ENCODE assay signal across 27 mouse cellular contexts in the genomic region with DNA sequence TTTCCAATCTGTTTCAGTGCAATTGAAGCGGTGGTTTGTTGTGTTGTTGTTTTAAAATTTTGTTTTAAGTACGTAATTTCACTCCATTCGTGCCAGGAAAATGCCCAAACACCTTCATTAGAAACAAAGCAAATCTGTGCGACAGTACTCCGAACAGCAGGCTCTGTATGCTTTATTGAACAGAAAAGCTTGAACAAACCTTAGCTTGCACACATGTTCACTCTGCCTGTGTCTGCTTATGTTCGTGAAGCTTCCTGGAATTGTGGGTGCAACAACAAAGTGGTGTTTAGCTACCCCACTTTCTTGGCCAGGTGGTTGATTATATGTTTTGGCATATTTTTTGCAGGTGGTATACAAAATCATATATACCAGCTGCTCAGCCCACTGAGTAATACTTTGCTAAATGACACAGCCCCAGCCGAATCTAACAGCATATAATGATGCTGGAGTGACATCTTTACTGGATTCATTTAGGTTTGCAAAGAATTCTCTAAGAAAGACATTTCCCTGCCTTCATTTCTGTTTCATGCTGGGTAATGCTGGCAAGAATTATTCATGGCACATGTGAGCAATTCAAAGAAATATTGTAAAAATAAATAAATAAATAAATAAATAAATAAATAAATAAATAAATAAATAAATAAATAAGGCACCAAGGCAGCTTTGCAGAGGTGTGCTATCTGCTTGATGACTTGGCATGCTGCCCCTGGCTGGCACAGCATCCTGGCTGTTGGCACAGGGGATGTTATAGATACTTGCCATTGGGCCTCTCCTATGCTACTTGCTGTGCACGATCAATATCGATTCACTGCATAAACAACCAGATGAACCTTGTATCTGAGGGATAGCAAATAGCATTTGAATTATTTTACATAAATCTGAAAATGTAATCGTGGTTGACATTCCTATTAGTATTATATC.
DNase-seq lines count a peak whose midpoint lies in the region; ATAC-seq and TF ChIP-seq lines count a peak whose summit lies in the region.
"Had no signal": no experiment of that assay in that cellular context is flagged by ENCODE, and none has a peak within 500 bp of the region (broad histone marks: within the 10 kb centered on the region; RNA-seq: fewer than 3 reads in every experiment).

No protein-coding gene starts in this region.

- DNase-seq in cerebellum, postnatal 25 days, result peak; percentile 6 to 45
- no peak for DNase-seq in cerebellum, adult 8-10 months
- DNase-seq in hindbrain, embryonic 14.5 days (ENCODE audit: low spot score), result no peak
- no peak for DNase-seq in hindbrain, embryonic 10.5 days (ENCODE audit: low spot score)
- DNase-seq in neural tube, embryonic 10.5 days (ENCODE audit: extremely low spot score, low spot score), result no peak
- peak; percentile 51 for DNase-seq in hindbrain, postnatal 0 days (ENCODE audit: low spot score)
- DNase-seq: adrenal gland, postnatal 14 days; gastrocnemius, postnatal 25 days; heart, adult 18-20 months; heart, postnatal 36 days; kidney, postnatal 25 days; liver, postnatal 0 days; right cerebral cortex, adult 18-20 months; thymus, adult 2 months; thymus, postnatal 4 days had no signal

- H3K27me3 ChIP-seq in hindbrain, embryonic 14.5 days (ENCODE audit: control insufficient read depth, insufficient read depth, low read length), result no peaks in the 10 kb centered on the region
- no peaks in the 10 kb centered on the region for H3K27me3 ChIP-seq in hindbrain, embryonic 10.5 days (ENCODE audit: insufficient read depth, poor library complexity, severe bottlenecking)
- H3K27me3 ChIP-seq in neural tube, embryonic 14.5 days (ENCODE audit: control insufficient read depth, insufficient read depth, low read length), result no peaks in the 10 kb centered on the region
- no peaks in the 10 kb centered on the region for H3K27me3 ChIP-seq in hindbrain, postnatal 0 days (ENCODE audit: insufficient read depth, low read length)
- H3K27me3 ChIP-seq in heart, embryonic 11.5 days (ENCODE audit: control insufficient read depth, insufficient read depth, low read length), result no peaks in the 10 kb centered on the region
- H3K27me3 ChIP-seq: intestine, embryonic 15.5 days; limb, embryonic 12.5 days; neural tube, embryonic 15.5 days had no signal

- peak; percentile 79 for ATAC-seq in hindbrain, embryonic 14.5 days (ENCODE audit: low FRiP score)
- peak; percentile 81 for ATAC-seq in neural tube, embryonic 14.5 days (ENCODE audit: low read depth)
- peak; percentile 83 for ATAC-seq in hindbrain, postnatal 0 days
- no peak for ATAC-seq in heart, embryonic 11.5 days (replicated peaks; ENCODE audit: insufficient number of reproducible peaks, low FRiP score, low TSS enrichment)
- ATAC-seq: CD4-positive, CD25-positive, alpha-beta regulatory T cell, adult 4 months; intestine, embryonic 15.5 days; liver, postnatal 0 days; lung, postnatal 0 days had no signal

- H3K27ac ChIP-seq in hindbrain, embryonic 14.5 days, result 0 out of 2 replicates have a peak overlapping the region, but pooled peaks have one; percentile 32
- H3K27ac ChIP-seq in hindbrain, embryonic 10.5 days, result no peak overlapping the region
- no peak overlapping the region for H3K27ac ChIP-seq in neural tube, embryonic 14.5 days (ENCODE audit: low read depth, low read length)
- H3K27ac ChIP-seq in hindbrain, postnatal 0 days, result no peak overlapping the region
- H3K27ac ChIP-seq in heart, embryonic 11.5 days (ENCODE audit: low read depth, low read length), result no peak overlapping the region
- H3K27ac ChIP-seq: intestine, embryonic 15.5 days; layer of hippocampus, adult 2 months; limb, embryonic 12.5 days; macrophage; neural tube, embryonic 15.5 days; stomach, postnatal 0 days had no signal

- no peaks in the 10 kb centered on the region for H3K36me3 ChIP-seq in hindbrain, embryonic 14.5 days (replicated peaks; ENCODE audit: control insufficient read depth, insufficient read depth)
- H3K36me3 ChIP-seq in hindbrain, embryonic 10.5 days, result no peaks in the 10 kb centered on the region
- H3K36me3 ChIP-seq in neural tube, embryonic 14.5 days (ENCODE audit: control insufficient read depth, insufficient read depth, low read length), result no peaks in the 10 kb centered on the region
- H3K36me3 ChIP-seq in hindbrain, postnatal 0 days (ENCODE audit: insufficient read depth, low read length), result no peaks in the 10 kb centered on the region
- no peaks in the 10 kb centered on the region for H3K36me3 ChIP-seq in heart, embryonic 11.5 days (ENCODE audit: control insufficient read depth, insufficient read depth, low read length)
- H3K36me3 ChIP-seq: intestine, embryonic 15.5 days; limb, embryonic 12.5 days; neural tube, embryonic 15.5 days had no signal

- 78% methylated on average over 10 of the region's 10 CpGs for WGBS in hindbrain, embryonic 14.5 days
- 94% methylated on average over 10 of the region's 10 CpGs for WGBS in hindbrain, embryonic 10.5 days
- 78% methylated on average over 10 of the region's 10 CpGs for WGBS in neural tube, embryonic 14.5 days
- 64% methylated on average over 10 of the region's 10 CpGs for WGBS in hindbrain, postnatal 0 days
- WGBS in heart, embryonic 11.5 days (ENCODE audit: insufficient replicate concordance), result 82% methylated on average over 10 of the region's 10 CpGs

- no peak overlapping the region for H3K4me2 ChIP-seq in hindbrain, embryonic 14.5 days (replicated peaks)
- H3K4me2 ChIP-seq in neural tube, embryonic 14.5 days (ENCODE audit: low read depth, low read length), result no peak overlapping the region
- no peak overlapping the region for H3K4me2 ChIP-seq in hindbrain, postnatal 0 days (ENCODE audit: low read depth, low read length)
- H3K4me2 ChIP-seq in heart, embryonic 11.5 days, result no peak overlapping the region
- H3K4me2 ChIP-seq: intestine, embryonic 15.5 days; limb, embryonic 12.5 days; liver, embryonic 11.5 days; neural tube, embryonic 15.5 days had no signal

- H3K9ac ChIP-seq in hindbrain, embryonic 14.5 days, result no peak overlapping the region
- no peak overlapping the region for H3K9ac ChIP-seq in neural tube, embryonic 14.5 days (replicated peaks; ENCODE audit: low read depth, low read length)
- H3K9ac ChIP-seq in hindbrain, postnatal 0 days (replicated peaks; ENCODE audit: low read length), result no peak overlapping the region
- no peak overlapping the region for H3K9ac ChIP-seq in heart, embryonic 11.5 days (ENCODE audit: low read depth, low read length)
- H3K9ac ChIP-seq: intestine, embryonic 15.5 days; limb, embryonic 12.5 days; liver, postnatal 0 days; neural tube, embryonic 15.5 days had no signal

- no peak overlapping the region for H3K4me3 ChIP-seq in hindbrain, embryonic 14.5 days (replicated peaks; ENCODE audit: low read length)
- no peak overlapping the region for H3K4me3 ChIP-seq in hindbrain, embryonic 10.5 days
- H3K4me3 ChIP-seq in neural tube, embryonic 14.5 days (ENCODE audit: low read depth, low read length), result no peak overlapping the region
- H3K4me3 ChIP-seq in hindbrain, postnatal 0 days (ENCODE audit: low read length), result no peak overlapping the region
- no peak overlapping the region for H3K4me3 ChIP-seq in heart, embryonic 11.5 days (ENCODE audit: low read depth, low read length)
- H3K4me3 ChIP-seq: intestine, embryonic 15.5 days; layer of hippocampus, adult 2 months; limb, embryonic 12.5 days; myocyte; neural tube, embryonic 15.5 days had no signal

- no peak for TF ChIP-seq CTCF in hindbrain, postnatal 0 days (IDR thresholded peaks at IDR 0.05; ENCODE audit: low read depth)

- H3K9me3 ChIP-seq in hindbrain, embryonic 14.5 days (ENCODE audit: control insufficient read depth, low read length), result no peaks in the 10 kb centered on the region
- H3K9me3 ChIP-seq in hindbrain, embryonic 10.5 days, result no peaks in the 10 kb centered on the region
- H3K9me3 ChIP-seq in neural tube, embryonic 14.5 days (ENCODE audit: control insufficient read depth, low read length), result no peaks in the 10 kb centered on the region
- no peaks in the 10 kb centered on the region for H3K9me3 ChIP-seq in hindbrain, postnatal 0 days (ENCODE audit: low read length)
- no peaks in the 10 kb centered on the region for H3K9me3 ChIP-seq in heart, embryonic 11.5 days (replicated peaks; ENCODE audit: control insufficient read depth, low read length)
- H3K9me3 ChIP-seq: intestine, embryonic 15.5 days; limb, embryonic 12.5 days; neural tube, embryonic 15.5 days had no signal

- H3K4me1 ChIP-seq in hindbrain, embryonic 14.5 days (replicated peaks; ENCODE audit: control insufficient read depth, insufficient read depth, low read length), result 0 out of 2 replicates have a peak, but pooled peaks cover 3% of the 10 kb centered on the region
- H3K4me1 ChIP-seq in hindbrain, embryonic 10.5 days (replicated peaks), result no peaks in the 10 kb centered on the region
- no peaks in the 10 kb centered on the region for H3K4me1 ChIP-seq in neural tube, embryonic 14.5 days (ENCODE audit: control insufficient read depth, insufficient read depth, low read length)
- H3K4me1 ChIP-seq in hindbrain, postnatal 0 days (ENCODE audit: insufficient read depth, low read length), result no peaks in the 10 kb centered on the region
- H3K4me1 ChIP-seq in heart, embryonic 11.5 days (ENCODE audit: control insufficient read depth, insufficient read depth, low read length), result no peaks in the 10 kb centered on the region
- H3K4me1 ChIP-seq: intestine, embryonic 15.5 days; limb, embryonic 12.5 days; neural tube, embryonic 15.5 days had no signal

Comparison
In these comparisons a context has a peak if more than half of its experiments do, and no peak if none do; other contexts are left out.
1. DNase-seq: peak in cerebellum, postnatal 25 days (2 of 2) and hindbrain, postnatal 0 days (single experiment); none in cerebellum, adult 8-10 months (single experiment), hindbrain, embryonic 14.5 days (single experiment), hindbrain, embryonic 10.5 days (single experiment) and neural tube, embryonic 10.5 days (single experiment).